Mouse (Mus musculus): ENCODE measurements around the gene Slc44a3.

- no peak for TF ChIP-seq CTCF (IDR thresholded peaks at IDR 0.05; ENCODE audit: control insufficient read depth, insufficient read depth, insufficient read length)
- no peak for TF ChIP-seq CEBPB (IDR thresholded peaks at IDR 0.05; ENCODE audit: low read depth)
- TF ChIP-seq FOSL1 (IDR thresholded peaks at IDR 0.05; ENCODE audit: insufficient read depth, low read length, poor library complexity, severe bottlenecking), result no peak
- TF ChIP-seq MAX (IDR thresholded peaks at IDR 0.05), result no peak
Measured at GRCm38 (mm10) chr3:121443861-121444271, 88.3 kb downstream of the Slc44a3 start.
